Mouse (Mus musculus): ENCODE data around the gene Palm2.
"Not testable (repeated sequence)": the region's sequence is repeated elsewhere in the genome, so short reads cannot be mapped to it uniquely, and the experiment has no call there.

Palm2 gene

GRCm38 (mm10) chr4:57433941-57434704 is at the start of gene Palm2:
TSS of gene Palm2 (plus strand) at chr4:57434247.
- DNase-seq (ENCODE audit: low spot score in 2 of 2) = no peak

- no peak for DNase-seq (ENCODE audit: low spot score in 2 of 2)
Measured at GRCm38 (mm10) chr4:57384355-57384754, 49.7 kb upstream of the Palm2 start.

GRCm38 (mm10) chr4:57391103-57391502 is 42.9 kb upstream of the Palm2 start:
- DNase-seq (ENCODE audit: low spot score in 2 of 2) = no peak

GRCm38 (mm10) chr4:57396414-57396813 is 37.6 kb upstream of the Palm2 start:
- no peak for DNase-seq (ENCODE audit: low spot score in 2 of 2)

GRCm38 (mm10) chr4:57412385-57412784 is 21.7 kb upstream of the Palm2 start:
- DNase-seq (ENCODE audit: low spot score in 2 of 2) = not testable (repeated sequence)

- no peak for DNase-seq (ENCODE audit: low spot score in 2 of 2)
Measured at GRCm38 (mm10) chr4:57413016-57413415, 21.0 kb upstream of the Palm2 start.

GRCm38 (mm10) chr4:57413670-57414069 is 20.4 kb upstream of the Palm2 start:
- not testable (repeated sequence) for DNase-seq (ENCODE audit: low spot score in 2 of 2)

GRCm38 (mm10) chr4:57424011-57424410 is 10.0 kb upstream of the Palm2 start:
- DNase-seq (ENCODE audit: low spot score in 2 of 2) = no peak

- DNase-seq (ENCODE audit: low spot score in 2 of 2) = no peak
Measured at GRCm38 (mm10) chr4:57428317-57428716, 5.7 kb upstream of the Palm2 start.

- DNase-seq (ENCODE audit: low spot score in 2 of 2) = no peak
Measured at GRCm38 (mm10) chr4:57434705-57435360, 786 bp downstream of the Palm2 start.

- DNase-seq (ENCODE audit: low spot score in 2 of 2) = no peak
Measured at GRCm38 (mm10) chr4:57436286-57436685, 2.2 kb downstream of the Palm2 start.

- no peak for DNase-seq (ENCODE audit: low spot score in 2 of 2)
Measured at GRCm38 (mm10) chr4:57446082-57446481, 12.0 kb downstream of the Palm2 start.

- DNase-seq (ENCODE audit: low spot score in 2 of 2) = no peak
Measured at GRCm38 (mm10) chr4:57446854-57447444, 12.9 kb downstream of the Palm2 start.

GRCm38 (mm10) chr4:57451896-57452295 is 17.8 kb downstream of the Palm2 start:
- peak in 1 of 2 experiments; percentile 4 for DNase-seq (ENCODE audit: low spot score in 2 of 2)

GRCm38 (mm10) chr4:57452661-57453060 is 18.6 kb downstream of the Palm2 start:
- no peak for DNase-seq (ENCODE audit: low spot score in 2 of 2)

- DNase-seq (ENCODE audit: low spot score in 2 of 2) = no peak
Measured at GRCm38 (mm10) chr4:57462378-57462777, 28.3 kb downstream of the Palm2 start.

- DNase-seq (ENCODE audit: low spot score in 2 of 2) = no peak
Measured at GRCm38 (mm10) chr4:57482435-57482834, 48.4 kb downstream of the Palm2 start.

- DNase-seq (ENCODE audit: low spot score in 2 of 2) = no peak
Measured at GRCm38 (mm10) chr4:57486392-57486791, 52.3 kb downstream of the Palm2 start.

GRCm38 (mm10) chr4:57489887-57490286 is 55.8 kb downstream of the Palm2 start:
- DNase-seq (ENCODE audit: low spot score in 2 of 2) = no peak

GRCm38 (mm10) chr4:57504792-57505191 is 70.7 kb downstream of the Palm2 start:
- DNase-seq (ENCODE audit: low spot score in 2 of 2) = no peak

GRCm38 (mm10) chr4:57510576-57510975 is 76.5 kb downstream of the Palm2 start:
- DNase-seq (ENCODE audit: low spot score in 2 of 2) = no peak

- no peak for DNase-seq (ENCODE audit: low spot score in 2 of 2)
Measured at GRCm38 (mm10) chr4:57511734-57512133, 77.7 kb downstream of the Palm2 start.
